Mouse (Mus musculus): ENCODE data around the gene Gm11541. TPM values are rescaled to one million over a fixed set of nuclear protein-coding genes. Genes with fewer than 3 reads are reported as not detected.
A peak's percentile ranks its signal among the peaks of the same experiment; 100 is the strongest.

Gm11541 gene
- polyA plus RNA-seq, 1 experiment from 2014 or later, result 0.69 TPM

DNA sequence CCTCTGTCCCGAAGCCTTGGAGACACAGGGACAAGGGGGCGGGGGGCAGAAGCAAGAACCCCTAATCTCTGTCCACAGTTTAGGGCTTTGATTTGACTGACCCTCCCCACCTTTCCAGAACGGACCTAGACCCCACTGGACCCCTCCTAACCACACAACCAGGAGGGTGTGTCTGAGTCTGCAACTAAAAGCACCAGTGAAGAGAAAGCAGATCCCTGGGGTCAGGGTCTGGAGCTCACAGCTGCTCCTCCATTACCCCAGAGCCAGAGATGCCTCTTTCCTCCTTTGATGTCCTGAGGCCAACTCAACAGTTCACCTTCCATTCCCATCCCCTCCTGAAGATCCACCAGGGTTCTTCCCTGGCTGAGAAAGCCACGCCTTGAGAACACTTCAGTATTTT is 28.0 kb downstream of the Gm11541 start:
- no peak for DNase-seq (ENCODE audit: low spot score)
- H3K27ac ChIP-seq (ENCODE audit: low read length), result no peak overlapping the region

DNA sequence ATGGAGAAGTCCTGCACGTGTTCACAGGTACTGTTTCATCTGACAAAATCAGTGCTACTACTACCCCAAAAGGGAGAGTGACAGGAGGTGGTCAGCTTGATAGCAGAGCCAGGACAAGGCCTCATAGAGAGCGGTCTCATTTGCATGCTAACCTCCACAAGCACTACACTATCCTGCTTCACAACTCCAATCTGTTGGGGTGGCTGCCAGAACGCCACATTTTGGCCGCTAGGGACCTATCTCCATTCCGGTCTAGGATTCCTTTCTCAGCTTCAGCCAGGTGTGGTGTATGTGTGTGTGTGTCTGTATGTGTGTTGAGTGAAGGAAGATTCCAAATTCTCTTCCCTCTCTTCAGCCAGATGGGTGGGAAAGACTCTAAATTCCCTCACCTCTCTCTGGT is 28.9 kb downstream of the Gm11541 start:
- Histone ChIP-seq H3K4me2 (replicated peaks; ENCODE audit: low read depth, low read length) (0 out of 2 replicates have a peak overlapping the region, but pooled peaks have one; percentile 97), H3K36me3 (ENCODE audit: insufficient read depth, low read length) (no peaks in the 10 kb centered on the region), H3K9me3 (ENCODE audit: low read length) (no peaks in the 10 kb centered on the region), H3K4me1 (ENCODE audit: insufficient read depth, low read depth, low read length) (peaks cover 7% of the 10 kb centered on the region; the same call in 1 of the 2 replicates), H3K27ac (ENCODE audit: low read length) (no peak overlapping the region), H3K9ac (replicated peaks; ENCODE audit: low read depth) (no peak overlapping the region), H3K4me3 (ENCODE audit: low read depth, low read length) (no peak overlapping the region), H3K27me3 (replicated peaks; ENCODE audit: insufficient read depth, low read length) (no peaks in the 10 kb centered on the region)
- DNase-seq (ENCODE audit: low spot score) (no peak), ATAC-seq (no peak)
- WGBS, result 72% methylated on average over 5 of the region's 5 CpGs
- no peak for TF ChIP-seq EP300 (IDR thresholded peaks at IDR 0.05)
- peak; percentile 8; the same call in 1 of the 2 replicates for TF ChIP-seq CTCF (IDR thresholded peaks at IDR 0.05)

More for the DNA sequence above, 28.0 kb downstream of the Gm11541 start:
- peaks cover 7% of the 10 kb centered on the region; the same call in 1 of the 2 replicates for H3K4me1 ChIP-seq (ENCODE audit: insufficient read depth, low read depth, low read length)
- no peaks in the 10 kb centered on the region for H3K27me3 ChIP-seq (replicated peaks; ENCODE audit: insufficient read depth, low read length)
- peak overlapping the region; percentile 97 for H3K4me2 ChIP-seq (replicated peaks; ENCODE audit: low read depth, low read length)
- no peaks in the 10 kb centered on the region for H3K36me3 ChIP-seq (ENCODE audit: insufficient read depth, low read length)
- H3K9me3 ChIP-seq (ENCODE audit: low read length), result no peaks in the 10 kb centered on the region
- no peak for ATAC-seq
- H3K9ac ChIP-seq (replicated peaks; ENCODE audit: low read depth), result peak overlapping the region; percentile 89
- no peak for TF ChIP-seq EP300 (IDR thresholded peaks at IDR 0.05)
- 42% methylated on average over 4 of the region's 4 CpGs for WGBS
- H3K4me3 ChIP-seq (ENCODE audit: low read depth, low read length), result peak overlapping the region; percentile 99

DNA sequence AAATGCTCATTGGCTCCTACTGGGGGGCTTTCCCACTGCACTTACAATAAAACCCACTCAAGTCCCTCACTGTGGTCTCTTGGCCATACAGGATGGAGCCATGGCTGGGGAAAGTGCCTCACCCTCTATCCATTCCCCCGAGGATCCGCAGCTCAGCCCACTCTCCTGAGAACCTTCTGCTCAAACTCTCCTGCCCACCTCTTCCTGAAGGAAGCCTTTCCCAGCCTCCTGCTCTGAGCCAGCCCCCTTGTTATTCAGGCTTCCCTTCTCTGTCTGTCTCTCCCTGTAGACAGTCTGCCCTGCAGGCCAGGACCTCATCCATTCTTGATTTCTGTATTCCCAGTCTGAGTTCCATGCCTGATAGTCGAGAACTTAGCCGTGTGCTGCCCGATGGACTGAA is 29.3 kb downstream of the Gm11541 start:
- Histone ChIP-seq H3K4me3 (ENCODE audit: low read depth, low read length) (no peak overlapping the region), H3K4me2 (replicated peaks; ENCODE audit: low read depth, low read length) (no peak overlapping the region), H3K36me3 (ENCODE audit: insufficient read depth, low read length) (0 out of 2 replicates have a peak, but pooled peaks cover 3% of the 10 kb centered on the region), H3K9ac (replicated peaks; ENCODE audit: low read depth) (no peak overlapping the region), H3K27me3 (replicated peaks; ENCODE audit: insufficient read depth, low read length) (no peaks in the 10 kb centered on the region), H3K9me3 (ENCODE audit: low read length) (no peaks in the 10 kb centered on the region), H3K4me1 (ENCODE audit: insufficient read depth, low read depth, low read length) (peaks cover 7% of the 10 kb centered on the region; the same call in 1 of the 2 replicates), H3K27ac (ENCODE audit: low read length) (no peak overlapping the region)
- ATAC-seq (no peak), DNase-seq (ENCODE audit: low spot score) (no peak)
- WGBS, result 73% methylated on average over 5 of the region's 5 CpGs
- TF ChIP-seq EP300 (IDR thresholded peaks at IDR 0.05), result no peak
- no peak for TF ChIP-seq CTCF (IDR thresholded peaks at IDR 0.05)

DNA sequence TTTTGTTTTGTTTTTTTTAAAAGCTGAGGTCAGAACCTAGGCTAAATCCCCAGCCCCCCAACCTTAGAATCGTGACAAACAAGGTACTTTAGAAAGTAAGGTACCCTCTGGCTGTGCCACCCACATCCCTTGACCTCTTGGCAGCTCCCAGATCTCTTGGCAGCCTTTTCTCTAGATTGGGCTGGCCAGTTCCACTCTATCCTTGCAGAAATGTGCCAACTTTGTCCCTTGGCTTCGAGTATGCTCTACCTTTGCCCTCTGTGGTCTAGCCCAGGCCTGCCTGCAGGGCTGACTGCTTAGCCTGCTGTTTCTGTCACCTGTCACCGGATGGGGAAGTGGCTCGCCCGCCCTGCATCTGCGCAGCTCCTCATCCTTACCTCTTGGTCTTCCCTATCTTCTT is 39.0 kb downstream of the Gm11541 start:
- H3K9me3 ChIP-seq (ENCODE audit: low read length), result no peaks in the 10 kb centered on the region
- H3K36me3 ChIP-seq (ENCODE audit: insufficient read depth, low read length), result peaks cover 37% of the 10 kb centered on the region
- no peak for ATAC-seq
- WGBS, result 89% methylated on average over 6 of the region's 6 CpGs
- no peak overlapping the region for H3K27ac ChIP-seq (ENCODE audit: low read length)
- DNase-seq (ENCODE audit: low spot score), result no peak
- no peak overlapping the region for H3K9ac ChIP-seq (replicated peaks; ENCODE audit: low read depth)
- no peak overlapping the region for H3K4me2 ChIP-seq (replicated peaks; ENCODE audit: low read depth, low read length)
- no peak for TF ChIP-seq CTCF (IDR thresholded peaks at IDR 0.05)
- no peak for TF ChIP-seq EP300 (IDR thresholded peaks at IDR 0.05)
- no peak overlapping the region for H3K4me3 ChIP-seq (ENCODE audit: low read depth, low read length)
- no peaks in the 10 kb centered on the region for H3K27me3 ChIP-seq (replicated peaks; ENCODE audit: insufficient read depth, low read length)
- H3K4me1 ChIP-seq (ENCODE audit: insufficient read depth, low read depth, low read length), result no peaks in the 10 kb centered on the region

DNA sequence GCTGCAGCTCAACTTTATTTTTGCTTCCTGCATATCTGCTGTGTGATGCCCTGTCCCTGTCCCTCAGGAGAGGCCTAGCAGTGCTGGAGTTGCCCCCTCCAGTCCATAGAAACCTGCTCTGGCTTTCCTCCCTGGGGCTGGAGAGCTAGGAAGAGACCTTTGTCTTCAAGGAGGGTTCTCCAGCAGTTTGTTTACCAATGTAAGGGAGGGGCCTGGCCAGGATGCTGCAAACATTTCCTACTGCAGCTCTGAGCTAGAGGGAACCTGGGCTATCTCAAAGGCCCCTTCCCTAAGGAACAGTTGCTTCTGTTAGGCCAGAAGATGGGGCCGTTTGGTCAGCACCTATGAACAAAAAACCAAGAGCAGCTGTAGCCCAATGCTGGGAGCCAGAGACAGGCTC is 43.0 kb downstream of the Gm11541 start:
- TF ChIP-seq EP300 (IDR thresholded peaks at IDR 0.05) (no peak), CTCF (IDR thresholded peaks at IDR 0.05) (no peak)
- no peaks in the 10 kb centered on the region for H3K4me1 ChIP-seq (ENCODE audit: insufficient read depth, low read depth, low read length)
- H3K27me3 ChIP-seq (replicated peaks; ENCODE audit: insufficient read depth, low read length), result no peaks in the 10 kb centered on the region
- no peak overlapping the region for H3K27ac ChIP-seq (ENCODE audit: low read length)
- 43% methylated on average over 1 of the region's 1 CpGs for WGBS
- DNase-seq (ENCODE audit: low spot score), result no peak
- no peak overlapping the region for H3K4me2 ChIP-seq (replicated peaks; ENCODE audit: low read depth, low read length)
- H3K9ac ChIP-seq (replicated peaks; ENCODE audit: low read depth), result no peak overlapping the region
- no peaks in the 10 kb centered on the region for H3K9me3 ChIP-seq (ENCODE audit: low read length)
- ATAC-seq, result peak; percentile 61; the same call in 1 of the 2 replicates
- H3K36me3 ChIP-seq (ENCODE audit: insufficient read depth, low read length), result peaks cover 21% of the 10 kb centered on the region
- no peak overlapping the region for H3K4me3 ChIP-seq (ENCODE audit: low read depth, low read length)

DNA sequence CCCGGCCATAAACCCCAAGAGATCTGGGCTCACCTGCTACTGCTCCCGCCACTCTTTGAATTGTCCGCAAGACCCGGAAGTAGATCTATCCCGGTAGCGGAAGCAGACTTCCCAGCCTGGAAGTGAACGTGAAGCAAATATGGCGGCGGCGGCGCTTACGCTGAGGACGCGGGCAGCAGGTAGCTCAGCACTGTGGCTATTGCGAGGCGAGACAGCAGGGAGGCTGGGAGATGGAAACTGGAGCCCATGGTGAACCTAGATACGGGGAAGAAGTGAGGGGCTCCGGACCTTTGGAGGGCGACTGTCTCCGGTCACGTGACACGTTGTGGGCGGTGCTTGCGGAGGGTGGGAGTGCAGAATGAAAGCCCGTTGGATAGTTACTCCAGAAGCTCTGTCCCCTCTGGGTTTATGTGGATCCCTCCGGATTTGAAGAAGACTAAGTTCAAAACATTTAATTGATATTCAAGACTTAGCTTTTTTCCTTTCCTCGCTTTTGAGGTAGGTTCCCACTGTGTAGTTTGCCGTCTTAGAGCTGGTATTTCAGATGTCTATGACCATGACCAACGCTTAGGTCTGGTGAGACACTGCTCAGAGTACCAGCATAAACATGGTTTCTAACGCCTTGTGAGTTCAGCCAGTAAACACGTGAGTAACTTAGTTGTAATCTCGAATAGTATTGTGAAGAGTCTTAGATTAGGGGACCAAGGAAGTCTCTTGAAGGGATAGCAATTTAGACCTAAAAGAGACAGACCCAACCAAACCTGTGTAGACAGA is 50.4 kb downstream of the Gm11541 start, which contains the start of the genes Mrpl27 and Eme1:
Gene Mrpl27 (plus strand): TSS at position 105 of the 774 bp plus-strand sequence.
Gene Eme1 (minus strand): TSS at position 302 of the 774 bp plus-strand sequence.
- no peaks in the 10 kb centered on the region for H3K27me3 ChIP-seq (replicated peaks; ENCODE audit: insufficient read depth, low read length)
- H3K4me2 ChIP-seq (replicated peaks; ENCODE audit: low read depth, low read length), result peak within 1 kb of the TSS; percentile 75
- H3K27ac ChIP-seq (ENCODE audit: low read length), result peak within 1 kb of the TSS; percentile 78
- peaks cover 9% of the 10 kb centered on the region; the same call in 1 of the 2 replicates for H3K36me3 ChIP-seq (ENCODE audit: insufficient read depth, low read length)
- peak within 1 kb of the TSS; percentile 63 for H3K4me3 ChIP-seq (ENCODE audit: low read depth, low read length)
- DNase-seq (ENCODE audit: low spot score) (peak; percentile 88), ATAC-seq (peak; percentile 93)
- WGBS, result 1% methylated on average over 32 of the region's 32 CpGs
- peak within 1 kb of the TSS; percentile 55 for H3K9ac ChIP-seq (replicated peaks; ENCODE audit: low read depth)
- peak; percentile 55; the same call in 1 of the 2 replicates for TF ChIP-seq EP300 (IDR thresholded peaks at IDR 0.05)
- TF ChIP-seq CTCF (IDR thresholded peaks at IDR 0.05), result no peak
- H3K9me3 ChIP-seq (ENCODE audit: low read length), result no peaks in the 10 kb centered on the region
- H3K4me1 ChIP-seq (ENCODE audit: insufficient read depth, low read depth, low read length), result peaks cover 3% of the 10 kb centered on the region; the same call in 1 of the 2 replicates

Measured in lung, postnatal 0 days (tissue).